Mouse (Mus musculus) embryonic facial prominence, embryonic 11.5 days (tissue): ENCODE results near the gene Mpp2. TPM values are rescaled to one million over a fixed set of nuclear protein-coding genes. Genes with fewer than 3 reads are reported as not detected.

Source experiments
- ATAC-seq: fragments of 200-750 bp; cut with Nextera tagmentation; replicated peaks from 2 replicates; pipeline ENCODE4 v1.8.0; 2017; ENCODE audit warnings: low read depth; ENCODE audit not compliant: insufficient number of reproducible peaks, low FRiP score, low TSS enrichment
- DNase-seq: peaks from one replicate; pipeline ENCODE4 v3.0.0-alpha.2; 2015; ENCODE audit warnings: low spot score
- H3K27ac ChIP-seq: fragments of 300-500 bp; sonication (generic); replicated peaks from 2 replicates; pipeline ENCODE4 v1.5.1; 2014; ENCODE audit warnings: mild to moderate bottlenecking, low read depth, low read length, control low read depth
- H3K27me3 ChIP-seq: fragments of 300-500 bp; sonication (generic); 2 replicates; pipeline ENCODE4 v1.6.1; 2014; ENCODE audit warnings: mild to moderate bottlenecking, low read length, moderate library complexity, mixed read lengths; ENCODE audit not compliant: control insufficient read depth, insufficient read depth
- H3K36me3 ChIP-seq: fragments of 300-500 bp; sonication (generic); replicated peaks from 2 replicates; pipeline ENCODE4 v1.6.1; 2014; ENCODE audit warnings: low read depth, mild to moderate bottlenecking, low read length, moderate library complexity, mixed read lengths; ENCODE audit not compliant: control insufficient read depth, insufficient read depth
- H3K4me1 ChIP-seq: fragments of 300-500 bp; sonication (generic); 2 replicates; pipeline ENCODE4 v1.6.1; 2014; ENCODE audit warnings: low read length, mixed read lengths; ENCODE audit not compliant: control insufficient read depth, insufficient read depth
- H3K4me2 ChIP-seq: fragments of 300-500 bp; sonication (generic); 2 replicates; pipeline ENCODE4 v1.6.1; 2014; ENCODE audit warnings: low read depth, mild to moderate bottlenecking, control low read depth, low read length, moderate library complexity
- H3K4me3 ChIP-seq: fragments of 300-500 bp; sonication (generic); 2 replicates; pipeline ENCODE4 v1.5.1; 2014; ENCODE audit warnings: low read depth, low read length, control low read depth
- H3K9ac ChIP-seq: fragments of 300-500 bp; sonication (generic); replicated peaks from 2 replicates; pipeline ENCODE4 v1.6.1; 2014; ENCODE audit warnings: mild to moderate bottlenecking, control low read depth, low read length
- H3K9me3 ChIP-seq: fragments of 300-500 bp; sonication (generic); replicated peaks from 2 replicates; pipeline ENCODE4 v1.6.1; 2016; ENCODE audit warnings: mild to moderate bottlenecking, low read length, inconsistent platforms, mixed read lengths; ENCODE audit not compliant: control insufficient read depth
- WGBS: fragments of 180-500 bp; shearing (Covaris S2); extraction: QIAGEN DNeasy Blood & Tissue Kit; methylation state at CpG from one replicate; pipeline ENCODE4 v1.1.7; 2014; 5-methylcytosine and 5-hydroxymethylcytosine counted together
- polyA plus RNA-seq: library from polyadenylated mRNA; unstranded; fragments of >200 nt; fragmentation: Nextera tagmentation; extraction: Ambion mirVana; gene quantifications from 2 replicates; pipeline ENCODE4 v1.2.1, GENCODE M21; 2014

Mpp2 gene
- polyA plus RNA-seq, 1 experiment from 2014 or later = 9.1 TPM

DNA sequence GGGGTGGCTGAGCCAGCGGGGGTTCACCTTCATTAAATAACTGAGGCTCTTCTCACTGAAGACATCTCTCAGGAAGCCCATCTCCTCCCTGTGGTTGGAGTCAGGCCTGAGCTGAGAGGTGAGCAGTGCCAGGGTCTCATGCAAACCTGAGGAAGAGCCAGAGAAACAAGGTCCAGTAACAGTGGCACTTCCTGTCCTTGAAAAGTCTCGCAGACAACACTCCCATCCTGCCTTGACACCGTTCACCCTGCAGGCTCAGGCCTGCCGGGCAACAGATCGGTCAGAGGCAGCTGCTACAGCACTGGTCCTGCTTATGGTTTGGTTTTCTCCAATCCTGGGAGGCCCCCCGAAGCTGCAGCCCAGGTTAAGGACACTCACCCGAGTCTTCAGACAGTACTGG, 63.0 kb downstream of the Mpp2 start:
- no peaks in the 10 kb centered on the region for H3K4me1 ChIP-seq
- H3K4me2 ChIP-seq = no peak overlapping the region
- ATAC-seq (no peak), DNase-seq (no peak)
- no peak overlapping the region for H3K9ac ChIP-seq
- no peak overlapping the region for H3K4me3 ChIP-seq
- H3K27ac ChIP-seq = no peak overlapping the region
- WGBS = 35% methylated on average over 7 of the region's 7 CpGs
- H3K36me3 ChIP-seq = no peaks in the 10 kb centered on the region
- no peaks in the 10 kb centered on the region; the same call in 1 of the 2 replicates for H3K27me3 ChIP-seq
- H3K9me3 ChIP-seq = no peaks in the 10 kb centered on the region

DNA sequence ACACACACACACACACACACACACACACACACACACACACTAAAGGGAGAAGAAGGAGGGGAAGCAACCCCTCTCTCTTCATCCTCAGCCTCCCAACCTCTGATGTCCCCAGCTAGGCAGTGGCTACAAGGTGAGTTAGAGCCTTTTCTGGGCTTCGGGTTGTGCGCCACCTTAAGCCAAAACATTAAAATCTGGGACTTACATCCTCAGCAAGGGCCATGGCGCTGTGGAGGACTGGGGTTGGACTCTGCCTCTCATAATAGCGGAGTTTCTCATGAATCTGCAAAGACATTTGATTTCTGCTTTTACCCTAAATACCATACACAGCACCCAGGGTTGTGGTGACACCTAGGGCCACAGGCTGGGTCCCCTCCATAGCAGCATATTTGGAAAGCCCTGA, 63.4 kb downstream of the Mpp2 start:
- H3K27ac ChIP-seq = no peak overlapping the region
- H3K4me2 ChIP-seq = no peak overlapping the region
- H3K36me3 ChIP-seq = no peaks in the 10 kb centered on the region
- 77% methylated on average over 4 of the region's 4 CpGs for WGBS
- ATAC-seq (no peak), DNase-seq (no peak)
- H3K27me3 ChIP-seq = no peaks in the 10 kb centered on the region; the same call in 1 of the 2 replicates
- H3K4me1 ChIP-seq = no peaks in the 10 kb centered on the region
- no peak overlapping the region for H3K4me3 ChIP-seq
- H3K9me3 ChIP-seq = no peaks in the 10 kb centered on the region
- no peak overlapping the region for H3K9ac ChIP-seq

DNA sequence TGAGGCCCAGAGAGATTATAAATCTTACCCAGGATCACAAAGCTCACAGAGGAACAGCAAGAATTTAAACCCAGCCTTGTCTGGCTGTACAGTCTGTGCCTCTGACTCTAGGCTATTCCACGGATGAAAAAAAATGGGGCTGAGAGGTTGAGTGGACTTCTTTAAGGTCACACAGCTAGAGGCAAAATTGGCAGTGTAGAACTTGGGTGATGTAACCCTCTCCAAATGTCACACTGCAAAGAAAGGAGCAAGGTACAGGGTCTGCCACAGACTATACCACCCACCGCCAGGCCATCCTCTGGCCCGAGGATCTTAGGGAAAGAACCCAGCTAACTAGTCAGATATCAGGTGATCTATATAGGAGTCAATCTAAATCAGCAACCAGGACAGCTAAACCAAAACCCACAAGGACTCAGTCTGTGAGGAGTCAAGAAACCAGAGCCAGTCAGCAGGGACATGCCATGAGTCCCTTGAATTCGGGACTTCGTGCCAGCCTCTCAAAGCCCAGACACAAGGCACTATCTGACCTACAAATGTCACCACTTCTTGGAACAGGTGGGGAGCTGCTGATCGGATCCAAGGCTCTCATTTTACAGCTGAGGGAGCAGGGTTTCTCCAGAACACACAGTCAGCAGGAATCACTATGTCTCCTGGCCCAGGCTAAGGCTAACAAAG, 64.1 kb downstream of the Mpp2 start:
- no peak for ATAC-seq
- Histone ChIP-seq H3K4me3 (no peak overlapping the region), H3K36me3 (no peaks in the 10 kb centered on the region), H3K4me2 (no peak overlapping the region), H3K9ac (no peak overlapping the region), H3K9me3 (no peaks in the 10 kb centered on the region), H3K27ac (no peak overlapping the region), H3K27me3 (no peaks in the 10 kb centered on the region; the same call in 1 of the 2 replicates), H3K4me1 (no peaks in the 10 kb centered on the region)
- WGBS = 81% methylated on average over 6 of the region's 6 CpGs
- DNase-seq = no peak

DNA sequence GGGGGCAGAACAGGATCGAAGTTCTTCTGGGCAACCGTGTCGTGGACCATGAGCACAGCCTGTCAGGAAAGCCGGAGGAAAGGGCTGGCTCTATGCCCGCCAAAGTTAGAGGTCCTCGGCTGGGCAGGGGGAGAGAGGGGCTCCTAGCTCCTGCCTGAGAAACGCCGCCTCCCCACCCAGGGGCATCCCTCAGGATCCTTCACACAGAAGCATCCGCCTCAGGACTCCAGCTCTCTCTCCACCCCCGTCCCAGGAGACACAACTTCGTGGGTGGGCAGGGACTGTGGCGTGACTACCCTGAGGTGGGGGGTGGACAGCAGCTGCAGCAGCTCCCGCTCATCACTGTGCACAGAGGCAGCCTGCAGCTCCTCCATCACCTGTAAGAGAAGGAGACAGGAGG, 64.9 kb downstream of the Mpp2 start:
- Histone ChIP-seq H3K9me3 (no peaks in the 10 kb centered on the region), H3K36me3 (no peaks in the 10 kb centered on the region), H3K9ac (no peak overlapping the region), H3K27me3 (no peaks in the 10 kb centered on the region; the same call in 1 of the 2 replicates), H3K4me2 (no peak overlapping the region), H3K4me3 (no peak overlapping the region), H3K4me1 (no peaks in the 10 kb centered on the region), H3K27ac (no peak overlapping the region)
- 80% methylated on average over 13 of the region's 13 CpGs for WGBS
- DNase-seq (no peak), ATAC-seq (no peak)

DNA sequence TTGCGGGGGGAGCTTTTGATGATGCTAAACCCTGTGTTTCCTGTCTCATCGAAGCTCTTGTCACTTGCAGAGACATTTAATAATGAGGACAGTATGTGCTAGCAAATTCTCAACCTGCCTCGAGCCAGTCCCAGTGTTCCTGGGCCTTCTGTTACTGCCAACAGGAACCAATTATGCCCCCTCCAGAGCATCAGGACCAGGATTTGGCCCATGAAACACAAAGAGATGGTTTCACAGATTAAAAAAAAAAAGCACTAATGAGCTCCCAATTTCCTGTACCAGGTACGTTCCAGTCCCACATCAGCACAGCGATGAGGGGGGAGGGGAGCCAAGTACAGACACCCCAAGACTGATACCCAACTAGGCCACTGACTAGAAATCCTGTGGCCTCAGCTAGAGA, 67.1 kb downstream of the Mpp2 start:
- ATAC-seq (no peak), DNase-seq (no peak)
- Histone ChIP-seq H3K27me3 (no peaks in the 10 kb centered on the region; the same call in 1 of the 2 replicates), H3K4me3 (no peak overlapping the region), H3K27ac (no peak overlapping the region), H3K4me2 (no peak overlapping the region), H3K9me3 (no peaks in the 10 kb centered on the region), H3K4me1 (no peaks in the 10 kb centered on the region), H3K36me3 (no peaks in the 10 kb centered on the region), H3K9ac (no peak overlapping the region)
- WGBS = 65% methylated on average over 5 of the region's 5 CpGs

DNA sequence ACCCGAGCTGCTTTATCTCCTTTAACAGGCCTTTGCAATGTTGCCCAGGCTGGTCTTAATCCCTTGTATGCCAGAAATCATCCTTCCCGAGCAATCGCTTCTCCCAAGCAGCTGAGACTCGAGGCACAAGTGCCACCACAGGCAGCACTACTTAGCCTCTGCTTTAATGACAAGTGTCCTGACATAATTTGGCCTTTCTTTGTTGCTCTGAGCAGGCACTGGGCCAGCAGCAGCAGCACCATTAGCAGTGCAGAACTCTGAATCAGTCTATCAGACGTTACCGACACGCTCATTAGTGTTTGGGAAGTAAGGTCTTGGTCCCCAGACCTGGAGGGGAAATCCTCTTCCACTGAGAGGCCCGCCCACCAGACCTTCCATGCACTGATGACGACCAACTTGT, 68.6 kb downstream of the Mpp2 start:
- H3K9ac ChIP-seq = no peak overlapping the region
- WGBS = 76% methylated on average over 9 of the region's 9 CpGs
- no peak for DNase-seq
- ATAC-seq = no peak
- no peaks in the 10 kb centered on the region for H3K4me1 ChIP-seq
- no peaks in the 10 kb centered on the region for H3K36me3 ChIP-seq
- H3K27ac ChIP-seq = no peak overlapping the region
- no peak overlapping the region for H3K4me2 ChIP-seq
- no peaks in the 10 kb centered on the region for H3K27me3 ChIP-seq
- no peaks in the 10 kb centered on the region for H3K9me3 ChIP-seq
- H3K4me3 ChIP-seq = no peak overlapping the region

DNA sequence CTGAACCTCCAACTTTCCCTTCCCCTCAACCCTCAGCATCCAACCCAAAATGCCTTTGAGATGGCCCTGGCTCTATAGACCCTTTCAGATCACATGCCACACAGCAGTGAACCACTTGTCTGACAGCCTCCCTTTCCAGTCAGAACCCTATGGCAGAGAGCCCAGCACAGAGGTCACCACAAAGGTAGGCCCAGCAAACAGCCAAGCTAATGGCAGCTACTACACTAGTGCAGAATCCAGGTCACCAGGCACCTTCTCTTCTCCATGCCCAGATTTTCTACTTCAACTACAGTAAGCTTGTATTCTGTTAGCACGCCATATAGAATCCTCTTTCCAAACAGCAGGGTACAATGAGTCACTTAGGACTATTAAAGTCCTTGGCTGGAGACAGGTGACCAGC, 72.2 kb downstream of the Mpp2 start:
- no peaks in the 10 kb centered on the region for H3K9me3 ChIP-seq
- H3K4me2 ChIP-seq = no peak overlapping the region
- no peaks in the 10 kb centered on the region for H3K36me3 ChIP-seq
- WGBS = 86% methylated on average over 1 of the region's 1 CpGs
- H3K27ac ChIP-seq = no peak overlapping the region
- H3K4me1 ChIP-seq = no peaks in the 10 kb centered on the region
- DNase-seq = no peak
- no peak for ATAC-seq
- no peak overlapping the region for H3K9ac ChIP-seq
- no peak overlapping the region for H3K4me3 ChIP-seq
- H3K27me3 ChIP-seq = no peaks in the 10 kb centered on the region

DNA sequence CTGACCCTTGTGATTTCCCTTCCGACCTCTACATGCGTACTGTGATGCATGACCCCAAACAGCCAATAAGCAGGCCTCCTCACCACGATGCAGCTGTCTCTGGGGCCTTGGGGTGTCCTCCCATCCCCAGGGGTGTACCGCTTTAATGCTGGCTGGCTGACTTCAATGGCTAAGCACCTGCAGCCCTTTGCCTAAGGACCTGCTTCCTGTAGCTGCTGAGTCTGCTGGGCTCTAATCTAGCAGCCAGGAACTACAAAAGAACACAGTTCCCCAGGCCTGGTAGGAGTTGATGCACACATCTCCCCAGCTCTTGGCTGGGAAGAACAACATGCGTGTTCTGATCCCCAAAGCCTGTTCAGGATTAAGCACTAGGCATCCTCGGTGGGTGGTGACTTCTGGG, 72.8 kb downstream of the Mpp2 start:
- Histone ChIP-seq H3K27me3 (no peaks in the 10 kb centered on the region), H3K9me3 (no peaks in the 10 kb centered on the region), H3K4me3 (no peak overlapping the region), H3K27ac (no peak overlapping the region), H3K4me1 (no peaks in the 10 kb centered on the region), H3K9ac (no peak overlapping the region), H3K4me2 (no peak overlapping the region), H3K36me3 (no peaks in the 10 kb centered on the region)
- 67% methylated on average over 6 of the region's 6 CpGs for WGBS
- no peak for DNase-seq
- ATAC-seq = no peak
